Mouse (Mus musculus) kidney, postnatal 0 days (tissue): ENCODE measurements at regions not wholly inside any gene's neighbourhood (a gene's known extent, or its start where the extent isn't known, plus 50 kb on each side); places are given as distances from the start of the nearest gene placed in this dataset.

Source experiments
- ATAC-seq: fragments of 200-750 bp; cut with Nextera tagmentation; replicated peaks from 2 replicates; pipeline ENCODE4 v1.8.0; 2017; ENCODE audit warnings: low read depth, moderate number of reproducible peaks, moderate TSS enrichment, moderate library complexity; ENCODE audit not compliant: low FRiP score
- DNase-seq: peaks from one replicate; pipeline ENCODE4 v3.0.0-alpha.2; 2016; ENCODE audit warnings: low spot score
- H3K27ac ChIP-seq: fragments of 300-500 bp; sonication (generic); 2 replicates; pipeline ENCODE4 v1.5.1; 2014; ENCODE audit warnings: mild to moderate bottlenecking
- H3K27me3 ChIP-seq: fragments of 300-500 bp; sonication (generic); 2 replicates; pipeline ENCODE4 v1.6.1; 2014; ENCODE audit warnings: low read length, mixed read lengths; ENCODE audit not compliant: insufficient read depth
- H3K36me3 ChIP-seq: fragments of 300-500 bp; sonication (generic); 2 replicates; pipeline ENCODE4 v1.6.1; 2014; ENCODE audit warnings: low read length, mixed read lengths; ENCODE audit not compliant: insufficient read depth
- H3K4me1 ChIP-seq: fragments of 300-500 bp; sonication (generic); replicated peaks from 2 replicates; pipeline ENCODE4 v1.6.1; 2014; ENCODE audit warnings: antibody characterized with exemption, low read length, mixed read lengths; ENCODE audit not compliant: insufficient read depth
- H3K4me2 ChIP-seq: fragments of 300-500 bp; sonication (generic); 2 replicates; pipeline ENCODE4 v1.6.1; 2014; ENCODE audit warnings: mild to moderate bottlenecking, low read length, moderate library complexity, mixed read lengths
- H3K4me3 ChIP-seq: fragments of 300-500 bp; sonication (generic); replicated peaks from 2 replicates; pipeline ENCODE4 v1.5.1; 2014; ENCODE audit warnings: low read depth, low read length
- H3K9ac ChIP-seq: fragments of 300-500 bp; sonication (generic); 2 replicates; pipeline ENCODE4 v1.6.1; 2014; ENCODE audit warnings: low read depth, low read length
- H3K9me3 ChIP-seq: fragments of 300-500 bp; sonication (generic); replicated peaks from 2 replicates; pipeline ENCODE4 v1.6.1; 2016; ENCODE audit warnings: low read length, inconsistent platforms, mixed read lengths
- CTCF ChIP-seq: IDR thresholded peaks from 2 replicates; pipeline ENCODE4 v1.5.1; 2016; ENCODE audit warnings: antibody characterized with exemption, low read depth, mild to moderate bottlenecking, moderate library complexity
- WGBS: fragments of 180-500 bp; shearing (Covaris S2); extraction: QIAGEN DNeasy Blood & Tissue Kit; methylation state at CpG from one replicate; pipeline ENCODE4 v1.1.7; 2014; 5-methylcytosine and 5-hydroxymethylcytosine counted together

- Histone ChIP-seq H3K9ac (no peak overlapping the region), H3K36me3 (no peaks in the 10 kb centered on the region), H3K4me2 (no peak overlapping the region), H3K4me3 (no peak overlapping the region), H3K4me1 (no peaks in the 10 kb centered on the region), H3K27me3 (no peaks in the 10 kb centered on the region), H3K9me3 (no peaks in the 10 kb centered on the region), H3K27ac (no peak overlapping the region)
- 45% methylated on average over 2 of the region's 2 CpGs for WGBS
- TF ChIP-seq CTCF: peak; percentile 63
- peak; percentile 12 for DNase-seq
- ATAC-seq: no peak
Observed at GRCm38 (mm10) chr17:7597481-7597880, 212.2 kb upstream of the Unc93a2 start.

GRCm38 (mm10) chr17:7594801-7595200 is 209.5 kb upstream of the Unc93a2 start:
- Histone ChIP-seq H3K27me3 (no peaks in the 10 kb centered on the region), H3K9ac (no peak overlapping the region), H3K36me3 (no peaks in the 10 kb centered on the region), H3K27ac (no peak overlapping the region), H3K4me2 (no peak overlapping the region), H3K4me3 (no peak overlapping the region), H3K9me3 (no peaks in the 10 kb centered on the region), H3K4me1 (no peaks in the 10 kb centered on the region)
- TF ChIP-seq CTCF: no peak
- 40% methylated on average over 3 of the region's 3 CpGs for WGBS
- ATAC-seq: no peak
- DNase-seq: peak; percentile 53

GRCm38 (mm10) chr17:7592491-7592890 is 207.2 kb upstream of the Unc93a2 start:
- no peak overlapping the region for H3K4me3 ChIP-seq
- TF ChIP-seq CTCF: no peak
- ATAC-seq (no peak), DNase-seq (no peak)
- 75% methylated on average over 4 of the region's 4 CpGs for WGBS
- H3K9ac ChIP-seq: no peak overlapping the region
- no peak overlapping the region for H3K4me2 ChIP-seq
- no peaks in the 10 kb centered on the region for H3K9me3 ChIP-seq
- H3K27ac ChIP-seq: no peak overlapping the region
- no peaks in the 10 kb centered on the region for H3K27me3 ChIP-seq
- no peaks in the 10 kb centered on the region for H3K4me1 ChIP-seq
- no peaks in the 10 kb centered on the region for H3K36me3 ChIP-seq

- 61% methylated on average over 4 of the region's 4 CpGs for WGBS
- Histone ChIP-seq H3K4me1 (no peaks in the 10 kb centered on the region), H3K9ac (no peak overlapping the region), H3K4me2 (no peak overlapping the region), H3K27me3 (no peaks in the 10 kb centered on the region), H3K27ac (no peak overlapping the region), H3K4me3 (no peak overlapping the region), H3K9me3 (no peaks in the 10 kb centered on the region), H3K36me3 (no peaks in the 10 kb centered on the region)
- DNase-seq (no peak), ATAC-seq (no peak)
- TF ChIP-seq CTCF: no peak
Observed at GRCm38 (mm10) chr17:7582866-7583398, 197.7 kb upstream of the Unc93a2 start.

GRCm38 (mm10) chr17:7579031-7579430 is 193.8 kb upstream of the Unc93a2 start:
- 83% methylated on average over 4 of the region's 4 CpGs for WGBS
- no peak for ATAC-seq

GRCm38 (mm10) chr17:7578003-7578402 is 192.7 kb upstream of the Unc93a2 start:
- DNase-seq (no peak), ATAC-seq (no peak)
- TF ChIP-seq CTCF: no peak
- Histone ChIP-seq H3K27ac (no peak overlapping the region), H3K9me3 (no peaks in the 10 kb centered on the region), H3K27me3 (no peaks in the 10 kb centered on the region), H3K4me2 (no peak overlapping the region), H3K4me1 (no peaks in the 10 kb centered on the region), H3K4me3 (no peak overlapping the region), H3K9ac (no peak overlapping the region), H3K36me3 (no peaks in the 10 kb centered on the region)
- 92% methylated on average over 8 of the region's 8 CpGs for WGBS

More at GRCm38 (mm10) chr17:7579031-7579430, 193.8 kb upstream of the Unc93a2 start:
- H3K9me3 ChIP-seq: no peaks in the 10 kb centered on the region
- no peak for DNase-seq
- no peak overlapping the region for H3K9ac ChIP-seq
- H3K4me1 ChIP-seq: no peaks in the 10 kb centered on the region
- H3K4me3 ChIP-seq: no peak overlapping the region
- H3K27me3 ChIP-seq: no peaks in the 10 kb centered on the region
- H3K36me3 ChIP-seq: no peaks in the 10 kb centered on the region
- no peak for TF ChIP-seq CTCF
- no peak overlapping the region for H3K27ac ChIP-seq
- no peak overlapping the region for H3K4me2 ChIP-seq

- DNase-seq: peak; percentile 57
- no peak overlapping the region for H3K4me3 ChIP-seq
- no peaks in the 10 kb centered on the region for H3K9me3 ChIP-seq
- WGBS: 48% methylated on average over 4 of the region's 4 CpGs
- H3K36me3 ChIP-seq: no peaks in the 10 kb centered on the region
- H3K27me3 ChIP-seq: no peaks in the 10 kb centered on the region
- H3K9ac ChIP-seq: no peak overlapping the region
- H3K4me1 ChIP-seq: no peaks in the 10 kb centered on the region
- no peak overlapping the region for H3K27ac ChIP-seq
- TF ChIP-seq CTCF: no peak
- H3K4me2 ChIP-seq: no peak overlapping the region
- ATAC-seq: no peak
Observed at GRCm38 (mm10) chr17:7577227-7577626, 192.0 kb upstream of the Unc93a2 start.
